Mouse (Mus musculus): ENCODE measurements at regions not wholly inside any gene's neighbourhood (a gene's known extent, or its start where the extent isn't known, plus 50 kb on each side); places are given as distances from the start of the nearest gene placed in this dataset.

DNA sequence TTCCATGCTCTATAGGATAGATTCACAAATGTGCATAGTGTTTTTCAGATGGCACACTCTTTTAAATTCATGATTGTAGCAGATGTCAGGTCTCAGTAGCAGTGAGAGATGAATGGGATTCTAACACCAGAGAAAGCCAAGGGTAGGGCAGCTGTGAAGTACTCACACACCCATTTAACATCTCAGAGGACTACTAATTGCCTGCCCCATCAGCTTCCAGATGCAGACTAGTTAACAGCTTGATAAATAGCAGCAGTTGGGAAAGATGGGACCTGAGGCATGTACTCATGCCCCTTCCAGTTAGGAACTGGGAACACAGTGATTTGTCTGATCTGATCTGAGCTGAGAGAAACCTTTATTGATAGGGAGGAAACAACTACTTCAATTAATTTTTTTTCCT, 737.0 kb downstream of the Nxph1 start:
- TF ChIP-seq CTCF (IDR thresholded peaks at IDR 0.05; ENCODE audit: low read depth) (no peak), EP300 (IDR thresholded peaks at IDR 0.05; ENCODE audit: low read depth) (no peak)
